Mouse (Mus musculus) CH12.LX (cell line): ENCODE measurements at regions not wholly inside any gene's neighbourhood (a gene's known extent, or its start where the extent isn't known, plus 50 kb on each side); places are given as distances from the start of the nearest gene placed in this dataset.

Experiments
- DNase-seq: peaks from one replicate; pipeline ENCODE4 v3.0.0-alpha.2; 2013; ENCODE audit errors: extremely low read depth
- H3K27ac ChIP-seq: 2 replicates; pipeline ENCODE4 v1.5.1; 2012; ENCODE audit warnings: low read depth, mild to moderate bottlenecking, control low read depth, moderate library complexity; ENCODE audit not compliant: insufficient read depth
- H3K27me3 ChIP-seq: replicated peaks from 2 replicates; pipeline ENCODE3; 2012; ENCODE audit warnings: inconsistent platforms
- H3K36me3 ChIP-seq, 2 experiments: replicated peaks in 1 of 2; 2 replicates each; pipeline versions ENCODE3 to v1.6.1; 2012; ENCODE audit warnings: inconsistent platforms in 1 of 2, low read length in 1 of 2, mild to moderate bottlenecking in 1 of 2, mixed read lengths in 1 of 2, moderate library complexity in 1 of 2; ENCODE audit not compliant: control insufficient read depth in 1 of 2, insufficient read depth in 1 of 2
- H3K4me1 ChIP-seq, 2 experiments: 2 replicates each; pipeline ENCODE4 v1.6.1; 2012; ENCODE audit warnings: inconsistent platforms in 1 of 2, moderate library complexity in 1 of 2; ENCODE audit not compliant: insufficient read depth in 2 of 2, control insufficient read depth in 1 of 2
- H3K4me2 ChIP-seq: 2 replicates; pipeline ENCODE4 v1.6.1; 2012; ENCODE audit warnings: low read depth, mild to moderate bottlenecking, control low read depth; ENCODE audit not compliant: poor library complexity, insufficient read depth, severe bottlenecking
- H3K4me3 ChIP-seq, 3 experiments: fragments of 150-350 bp in 1 of 3; sonication (generic) in 1 of 3; replicated peaks in 1 of 3; 2 replicates each; pipeline versions ENCODE3 to v1.5.1; 2011 to 2012; ENCODE audit warnings: low read depth in 2 of 3, low read length in 2 of 3, mild to moderate bottlenecking in 2 of 3, moderate library complexity in 2 of 3, control low read depth in 1 of 3, improper control_type of control experiment in 1 of 3, inconsistent platforms in 1 of 3, mixed read lengths in 1 of 3; ENCODE audit not compliant: poor library complexity in 1 of 3
- H3K79me2 ChIP-seq: replicated peaks from 2 replicates; pipeline ENCODE4 v1.6.1; 2012; ENCODE audit warnings: mild to moderate bottlenecking, moderate library complexity; ENCODE audit not compliant: control insufficient read depth, poor library complexity, insufficient read depth, severe bottlenecking; ENCODE audit errors: extremely low read depth
- H3K9ac ChIP-seq: 2 replicates; pipeline ENCODE4 v1.6.1; 2012; ENCODE audit warnings: low read depth, mild to moderate bottlenecking, control low read depth, moderate library complexity; ENCODE audit not compliant: insufficient read depth
- H3K9me3 ChIP-seq: replicated peaks from 2 replicates; pipeline ENCODE3; 2012; ENCODE audit warnings: low read length, inconsistent platforms, mixed read lengths
- BHLHE40 ChIP-seq: IDR thresholded peaks from 2 replicates; pipeline ENCODE4 v1.6.1; 2011; ENCODE audit warnings: mild to moderate bottlenecking, low read depth, low read length, improper control_type of control experiment
- CTCF ChIP-seq, 2 experiments: IDR thresholded peaks in 1 of 2; conservative IDR thresholded peaks in 1 of 2; 2 replicates each; pipeline ENCODE4 v1.5.1; 2011 to 2012; ENCODE audit warnings: low read depth in 2 of 2, low read length in 2 of 2, improper control_type of control experiment in 1 of 2, inconsistent platforms in 1 of 2, mild to moderate bottlenecking in 1 of 2, moderate library complexity in 1 of 2
- ELF1 ChIP-seq: IDR thresholded peaks from 2 replicates; pipeline ENCODE4 v1.6.1; 2014; ENCODE audit warnings: low read depth, mild to moderate bottlenecking, inconsistent platforms, low read length, improper control_type of control experiment
- EP300 ChIP-seq: IDR thresholded peaks from 2 replicates; pipeline ENCODE4 v1.6.1; 2011; ENCODE audit warnings: low read length, improper control_type of control experiment
- ETS1 ChIP-seq: conservative IDR thresholded peaks from 2 replicates; pipeline ENCODE4 v1.6.1; 2012; ENCODE audit warnings: low read depth, mild to moderate bottlenecking, inconsistent platforms, low read length, improper control_type of control experiment, moderate library complexity
- HCFC1 ChIP-seq: IDR thresholded peaks from 2 replicates; pipeline ENCODE4 v1.6.1; 2012; ENCODE audit warnings: low read depth, mild to moderate bottlenecking, inconsistent platforms, low read length, improper control_type of control experiment
- IRF4 ChIP-seq: IDR thresholded peaks from 2 replicates; pipeline ENCODE4 v1.6.1; 2014; ENCODE audit warnings: low read depth, mild to moderate bottlenecking, inconsistent platforms, low read length, improper control_type of control experiment
- JUN ChIP-seq: IDR thresholded peaks from 2 replicates; pipeline ENCODE4 v1.6.1; 2011; ENCODE audit warnings: low read depth, mild to moderate bottlenecking, low read length, improper control_type of control experiment, moderate library complexity; ENCODE audit not compliant: insufficient read depth
- KAT2A ChIP-seq: IDR thresholded peaks from 2 replicates; pipeline ENCODE4 v1.6.1; 2012; ENCODE audit warnings: low read length, improper control_type of control experiment, inconsistent platforms; ENCODE audit not compliant: insufficient replicate concordance
- MAX ChIP-seq: IDR thresholded peaks from 2 replicates; pipeline ENCODE4 v1.6.1; 2011; ENCODE audit warnings: low read length, improper control_type of control experiment
- MYC ChIP-seq: IDR thresholded peaks from 2 replicates; pipeline ENCODE4 v1.6.1; 2011; ENCODE audit warnings: low read depth, mild to moderate bottlenecking, improper control_type of control experiment, low read length
- PAX5 ChIP-seq: IDR thresholded peaks from 2 replicates; pipeline ENCODE4 v1.6.1; 2012; ENCODE audit warnings: low read length, inconsistent platforms, mixed read lengths
- POLR2A ChIP-seq: IDR thresholded peaks from 2 replicates; pipeline ENCODE4 v1.6.1; 2011; ENCODE audit warnings: low read depth, mild to moderate bottlenecking, improper control_type of control experiment, low read length
- POLR2AphosphoS2 ChIP-seq: IDR thresholded peaks from 2 replicates; pipeline ENCODE4 v1.6.1; 2011; ENCODE audit warnings: low read depth, low read length, improper control_type of control experiment
- RAD21 ChIP-seq: IDR thresholded peaks from 2 replicates; pipeline ENCODE4 v1.6.1; 2011; ENCODE audit warnings: low read depth, mild to moderate bottlenecking, low read length, improper control_type of control experiment, moderate library complexity
- RCOR1 ChIP-seq: conservative IDR thresholded peaks from 2 replicates; pipeline ENCODE4 v1.6.1; 2012; ENCODE audit warnings: low read depth, mild to moderate bottlenecking, inconsistent platforms, low read length, improper control_type of control experiment
- SMC3 ChIP-seq: IDR thresholded peaks from 2 replicates; pipeline ENCODE4 v1.6.1; 2011; ENCODE audit warnings: low read depth, low read length, improper control_type of control experiment
- USF2 ChIP-seq: conservative IDR thresholded peaks from 2 replicates; pipeline ENCODE4 v1.6.1; 2011; ENCODE audit warnings: low read depth, low read length, improper control_type of control experiment
- ZKSCAN1 ChIP-seq: IDR thresholded peaks from 2 replicates; pipeline ENCODE4 v1.6.1; 2012; ENCODE audit warnings: low read depth, inconsistent platforms, low read length, improper control_type of control experiment, borderline replicate concordance
- ZMIZ1 ChIP-seq: IDR thresholded peaks from 2 replicates; pipeline ENCODE4 v1.6.1; 2012; ENCODE audit warnings: low read depth, mild to moderate bottlenecking, inconsistent platforms, low read length, improper control_type of control experiment
- ZNF384 ChIP-seq: IDR thresholded peaks from 2 replicates; pipeline ENCODE4 v1.6.1; 2012; ENCODE audit warnings: low read depth, low read length, improper control_type of control experiment, inconsistent platforms
- dilution Hi-C: fragments of 300-500 bp; cut with MboI; formaldehyde crosslinking; loops from 2 replicates; pipeline ENCODE4 v1.14.3; 2020; ENCODE audit warnings: low sequenced_read_pairs; ENCODE audit not compliant: extremely low pct_unique_long_range_greater_than_20kb, extremely low pct_ligation_motif_present
- in situ Hi-C: fragments of 300-500 bp; cut with MboI; formaldehyde crosslinking; loops from 3 replicates; pipeline ENCODE4 v1.14.3; 2019; ENCODE audit warnings: low sequenced_read_pairs, low pct_ligation_motif_present, low pct_unique_long_range_greater_than_20kb, mixed read lengths

DNA sequence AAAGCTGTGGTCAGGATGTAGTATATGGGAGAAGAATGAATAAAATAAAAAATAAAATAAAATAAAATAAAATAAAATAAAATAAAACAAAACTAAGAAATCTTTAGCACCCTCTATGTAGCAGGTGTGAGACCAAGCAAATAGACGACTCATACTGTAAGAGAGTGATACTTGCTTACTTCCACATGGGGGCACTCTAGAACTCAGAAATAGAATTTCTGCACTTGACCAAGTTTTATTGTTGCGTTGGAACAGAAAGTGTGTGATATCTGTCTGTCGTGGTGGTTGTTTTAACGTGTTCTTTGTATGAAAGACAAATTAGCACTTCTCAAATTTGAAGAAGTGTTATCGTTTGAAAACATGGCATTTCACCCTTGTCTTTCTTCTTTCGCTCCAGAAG lies 125.4 kb downstream of the Dthd1 start:
- H3K4me1 ChIP-seq = no peaks in the 10 kb centered on the region
- H3K27me3 ChIP-seq = no peaks in the 10 kb centered on the region
- H3K9me3 ChIP-seq = no peaks in the 10 kb centered on the region
- H3K9ac ChIP-seq = no peak overlapping the region
- no peak overlapping the region for H3K4me3 ChIP-seq
- no peaks in the 10 kb centered on the region for H3K79me2 ChIP-seq
- in situ Hi-C loops = no loop called here
- H3K36me3 ChIP-seq = no peaks in the 10 kb centered on the region
- peak; percentile 64 for TF ChIP-seq SMC3
- no peak for TF ChIP-seq ETS1
- TF ChIP-seq KAT2A = no peak
- no peak for TF ChIP-seq IRF4
- TF ChIP-seq PAX5 = no peak
- TF ChIP-seq HCFC1 = no peak
- no peak for TF ChIP-seq JUN
- TF ChIP-seq ZKSCAN1 = no peak
- peak; percentile 78 for TF ChIP-seq RAD21
- TF ChIP-seq POLR2A = no peak
- no peak for TF ChIP-seq USF2
- no peak for TF ChIP-seq ZNF384
- no peak for TF ChIP-seq ZMIZ1
- no peak for TF ChIP-seq MYC
- TF ChIP-seq BHLHE40 = no peak
- no peak for TF ChIP-seq POLR2AphosphoS2
- TF ChIP-seq RCOR1 = no peak
- TF ChIP-seq MAX = no peak
- no peak for TF ChIP-seq ELF1
- no peak for TF ChIP-seq EP300
- TF ChIP-seq CTCF (conservative IDR thresholded peaks at IDR 0.05 in 1 of 2, IDR thresholded peaks at IDR 0.05 in 1 of 2; ENCODE audit: low read depth in 2 of 2, low read length in 2 of 2) = peak in 1 of 2 experiments; percentile 74; a peak in 2 of 4 replicates
- TF ChIP-seq, all 38 proteins: peak for 3
- H3K4me2 ChIP-seq = 0 out of 2 replicates have a peak overlapping the region, but pooled peaks have one; percentile 36
- H3K27ac ChIP-seq = no peak overlapping the region
- DNase-seq = peak; percentile 60
- dilution Hi-C loops = no loop called here
